Mouse (Mus musculus) A20 (cell line): ENCODE measurements around the gene Pde7b.

Experiments
- DNase-seq: peaks from one replicate; pipeline ENCODE4 v3.0.0-alpha.2; 2011; ENCODE audit warnings: low read depth, low spot score

The Pde7b gene

DNA sequence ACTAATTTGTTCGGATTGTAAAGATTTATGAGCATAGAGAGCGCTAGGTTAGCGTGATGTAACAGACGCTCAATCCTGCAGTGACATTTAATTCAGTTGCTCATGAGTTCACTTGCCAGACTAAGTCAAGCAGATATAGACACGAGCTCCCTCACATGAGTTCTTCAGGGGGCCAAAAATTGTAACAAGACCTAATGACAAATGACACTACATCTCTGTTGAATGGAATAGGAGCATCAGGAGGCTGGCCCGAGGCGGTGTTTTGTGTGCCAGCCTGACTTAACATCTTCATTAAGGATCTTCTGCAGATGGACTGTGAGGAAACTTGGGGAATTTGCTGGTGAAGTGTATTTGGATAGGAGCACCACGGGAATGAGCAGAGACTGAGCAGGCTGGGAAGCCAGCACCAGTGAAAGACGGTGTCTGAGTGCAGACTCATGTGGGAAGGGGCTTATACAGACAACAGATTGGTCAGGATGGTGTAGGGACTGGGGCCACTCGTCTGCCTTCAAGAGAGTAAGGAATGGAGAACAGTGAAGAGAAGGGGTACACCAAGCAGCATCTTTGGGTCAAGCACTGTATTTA is 303.5 kb downstream of the Pde7b start:
- no peak for DNase-seq

DNA sequence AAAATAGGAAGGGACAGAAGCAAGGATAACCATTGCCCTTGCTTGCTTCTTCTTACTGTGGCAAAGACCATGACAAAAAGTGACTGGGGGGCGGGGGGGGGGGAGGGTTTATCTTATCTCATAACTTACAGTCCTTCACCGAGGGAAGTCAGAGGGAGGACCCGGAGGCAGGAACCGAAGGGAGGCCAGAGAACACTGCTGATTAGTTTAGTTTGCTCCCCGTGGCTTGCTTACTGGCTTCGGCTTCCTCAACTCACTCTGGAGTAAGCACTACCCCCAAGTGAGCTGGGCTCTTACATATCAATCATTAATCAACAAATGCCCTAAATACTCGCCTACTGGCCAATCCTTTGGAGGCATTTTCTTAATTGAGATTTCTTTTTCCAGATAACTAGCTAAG is 304.6 kb downstream of the Pde7b start:
- no peak for DNase-seq

DNA sequence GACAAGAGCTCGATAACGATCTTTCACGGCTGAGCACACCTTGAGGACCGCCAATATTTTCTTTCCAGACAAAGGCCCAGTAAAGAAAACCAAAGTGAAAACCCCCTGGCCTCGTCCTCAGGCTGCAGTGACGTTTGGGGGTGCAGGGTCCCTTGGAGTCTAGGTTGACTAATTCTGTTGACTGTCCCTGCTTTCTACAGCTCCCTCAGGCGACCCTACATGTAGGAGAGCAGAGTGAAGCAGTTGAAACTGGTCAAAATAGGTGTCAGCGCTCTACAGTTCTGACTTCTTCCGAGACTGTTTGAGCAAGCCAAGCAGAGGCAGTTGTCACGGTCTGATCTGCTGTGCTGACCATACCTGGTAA is 306.0 kb downstream of the Pde7b start:
- DNase-seq: no peak

DNA sequence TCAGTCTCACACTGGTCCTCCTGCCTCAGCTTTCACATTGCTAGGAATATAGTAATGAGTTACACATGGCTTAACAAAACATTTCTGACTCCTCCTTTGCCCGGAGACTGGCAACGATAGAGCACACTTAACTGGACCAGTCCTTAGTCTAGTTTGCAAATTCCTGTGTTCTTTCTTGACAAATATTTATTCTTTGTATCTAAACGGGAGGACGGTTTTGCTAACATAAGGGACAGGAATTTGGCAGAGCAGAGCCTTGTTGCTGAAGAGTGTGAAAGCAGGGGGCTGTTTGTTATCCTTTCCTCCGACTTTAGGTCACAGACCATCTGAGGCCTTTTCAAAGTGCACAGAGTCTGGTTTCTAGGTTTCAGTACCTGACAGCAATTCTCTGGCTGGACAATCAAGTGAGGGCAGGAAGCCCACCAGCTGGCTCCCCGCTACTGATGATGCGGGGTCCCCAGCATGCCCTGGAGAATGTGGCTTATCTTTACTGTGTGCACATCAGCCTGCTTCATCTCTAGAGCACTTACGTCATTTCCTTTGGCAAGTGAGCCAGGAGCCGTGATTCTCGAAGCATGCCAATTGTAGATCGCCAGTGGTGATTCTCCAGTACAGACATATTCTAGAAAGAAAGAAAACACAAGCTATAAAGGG is 306.5 kb downstream of the Pde7b start:
- DNase-seq: no peak

- no peak for DNase-seq
These were observed 315.7 kb downstream of the Pde7b start for GRCm38 (mm10) chr10:20409181-20409580.

GRCm38 (mm10) chr10:20408336-20408735 is 316.5 kb downstream of the Pde7b start:
- DNase-seq: no peak

GRCm38 (mm10) chr10:20405471-20405870 is 319.4 kb downstream of the Pde7b start:
- peak; percentile 37 for DNase-seq

- DNase-seq: no peak
These were observed 321.9 kb downstream of the Pde7b start for GRCm38 (mm10) chr10:20402941-20403340.

GRCm38 (mm10) chr10:20400406-20400805 is 324.5 kb downstream of the Pde7b start:
- no peak for DNase-seq

- no peak for DNase-seq
These were observed 326.1 kb downstream of the Pde7b start for GRCm38 (mm10) chr10:20398641-20399390.

DNA sequence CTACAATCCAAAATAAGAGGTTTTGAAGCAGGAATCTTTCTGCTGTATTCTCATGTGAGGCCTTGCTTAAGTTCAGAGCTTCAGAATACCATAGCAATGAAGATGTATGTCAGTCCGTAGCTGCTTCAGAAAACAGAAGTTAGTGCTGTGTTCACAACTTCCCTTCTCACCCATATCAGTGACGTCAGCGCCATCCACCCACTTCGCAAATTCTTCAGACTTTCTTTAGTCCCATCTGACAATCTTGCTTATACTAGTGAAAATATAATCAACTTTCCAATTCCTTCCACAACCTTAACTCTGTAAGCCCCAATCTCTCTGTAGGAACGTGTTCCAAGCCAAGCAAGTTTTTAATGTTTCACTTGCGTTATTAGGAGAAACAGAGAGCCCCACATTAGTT is 326.7 kb downstream of the Pde7b start:
- peak; percentile 64 for DNase-seq

- DNase-seq: peak; percentile 47
These were observed 329.1 kb downstream of the Pde7b start for GRCm38 (mm10) chr10:20395778-20396177.

DNA sequence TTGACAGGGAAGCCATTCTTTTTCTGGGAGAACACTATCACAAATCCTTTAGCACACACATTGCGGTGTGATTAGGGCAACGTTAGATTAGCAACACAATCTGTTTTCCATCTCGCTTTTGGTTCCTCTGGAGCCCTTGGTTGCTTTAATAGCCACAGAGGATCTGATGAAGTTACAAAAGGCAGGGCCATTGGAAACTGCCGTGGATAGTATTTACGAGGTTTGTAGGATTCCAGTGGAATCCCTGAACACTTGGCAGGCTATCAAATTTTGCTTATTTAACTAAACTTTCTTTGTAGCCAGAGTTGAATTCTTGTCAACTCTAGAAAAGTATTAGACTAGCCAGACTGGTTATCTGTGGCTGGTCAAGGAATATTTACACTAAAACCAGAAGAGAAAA is 330.1 kb downstream of the Pde7b start:
- no peak for DNase-seq

- DNase-seq: no peak
These were observed 334.3 kb downstream of the Pde7b start for GRCm38 (mm10) chr10:20390568-20390967.

- no peak for DNase-seq
These were observed 342.0 kb downstream of the Pde7b start for GRCm38 (mm10) chr10:20382807-20383419.

DNA sequence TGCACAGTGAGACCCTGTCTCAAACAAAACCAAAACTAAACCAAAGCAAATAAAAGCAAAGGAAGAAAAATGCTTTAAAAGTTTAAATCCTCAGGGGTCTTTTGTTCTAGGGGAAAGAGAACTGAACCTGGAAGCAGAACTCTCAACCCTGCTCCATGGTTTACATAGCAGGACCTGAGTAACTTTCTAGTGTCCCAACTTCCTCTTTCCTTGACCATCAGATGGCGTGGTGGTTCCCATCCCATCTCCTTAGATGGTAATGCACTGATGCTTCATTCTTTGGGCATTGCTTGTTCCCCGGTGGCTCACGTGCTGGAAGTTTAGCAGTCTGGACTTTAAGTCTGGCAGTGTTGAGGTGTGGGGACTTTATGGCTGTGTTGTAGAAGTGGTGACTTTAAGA is 343.5 kb downstream of the Pde7b start:
- DNase-seq: no peak

GRCm38 (mm10) chr10:20380798-20381197 is 344.1 kb downstream of the Pde7b start:
- DNase-seq: no peak

- DNase-seq: no peak
These were observed 345.7 kb downstream of the Pde7b start for GRCm38 (mm10) chr10:20379071-20379735.

- no peak for DNase-seq
These were observed 347.3 kb downstream of the Pde7b start for GRCm38 (mm10) chr10:20377621-20378020.

- peak; percentile 23 for DNase-seq
These were observed 352.8 kb downstream of the Pde7b start for GRCm38 (mm10) chr10:20372046-20372445.

DNA sequence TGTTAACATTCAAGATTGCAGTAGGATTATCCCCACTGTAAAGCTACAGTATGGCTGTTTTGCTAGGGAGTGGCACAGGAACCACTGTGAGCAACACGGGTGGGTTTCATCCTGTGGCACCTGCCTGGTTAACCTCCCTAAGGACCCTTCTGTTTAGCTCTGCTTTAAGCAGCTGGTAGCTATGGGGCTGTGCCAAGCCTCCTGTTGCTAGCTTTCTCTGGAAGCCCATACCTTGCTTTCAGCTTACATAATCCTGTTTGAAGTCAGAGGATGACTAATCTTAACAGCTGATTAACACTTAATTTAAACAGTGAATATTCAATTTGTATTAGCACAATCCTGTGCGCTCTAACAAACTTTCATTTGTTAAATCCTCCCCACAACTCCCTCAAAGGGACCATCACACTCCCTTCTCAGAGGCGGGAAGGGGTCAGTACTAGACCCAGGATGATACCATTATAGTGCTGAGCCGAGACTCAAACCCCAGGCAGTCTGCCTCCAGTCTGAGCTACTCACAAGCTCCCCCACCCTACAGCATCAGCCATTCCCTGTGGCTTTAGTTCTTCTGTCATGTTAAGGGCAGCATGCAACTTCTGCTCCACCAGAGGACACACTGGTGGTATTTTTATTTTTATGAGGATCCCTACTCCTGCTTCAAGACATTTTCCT is 362.3 kb downstream of the Pde7b start:
- DNase-seq: no peak
